Mouse (Mus musculus) left cerebral cortex, postnatal 10 days (tissue): ENCODE measurements around the gene C1qtnf1. TPM values are rescaled to one million over a fixed set of nuclear protein-coding genes. Genes with fewer than 3 reads are reported as not detected.
A peak's percentile ranks its signal among the peaks of the same experiment; 100 is the strongest.

Source experiments
- DNase-seq, 2 experiments: peaks; one replicate each; pipeline ENCODE4 v3.0.0; 2021 to 2022; ENCODE audit warnings: low spot score in 2 of 2, mixed read lengths in 1 of 2; ENCODE audit errors: extremely low spot score in 1 of 2
- intact Hi-C: fragments of 180-260 bp; cut with DNase I; formaldehyde crosslinking; loops from one replicate; pipeline ENCODE4 v1.15.1; 2025
- total RNA-seq, 2 experiments: library from RNA; stranded (reverse); gene quantifications; 2 replicates each; pipeline ENCODE4 v1.2.3; 2021

The C1qtnf1 gene
- total RNA-seq, 2 experiments from 2014 or later: 5.9 to 8.8 TPM

- intact Hi-C loops: loop anchor here (10.0 kb wide), 1 partner anchor 546 kb away; no protein-coding TSS in a partner anchor
Observed at GRCm38 (mm10) chr11:118428460-118428868, 461 bp downstream of the C1qtnf1 start.

GRCm38 (mm10) chr11:118428944-118429709 is 1.1 kb downstream of the C1qtnf1 start:
- intact Hi-C loops: loop anchor here (10.0 kb wide), 1 partner anchor 546 kb away; no protein-coding TSS in a partner anchor
- no peak for DNase-seq

More at GRCm38 (mm10) chr11:118428460-118428868, 461 bp downstream of the C1qtnf1 start:
- DNase-seq: no peak

- DNase-seq: no peak
- intact Hi-C loops: no loop called here
Observed at GRCm38 (mm10) chr11:118430291-118430885, 2.4 kb downstream of the C1qtnf1 start.

- intact Hi-C loops: no loop called here
Observed at GRCm38 (mm10) chr11:118431100-118431948, 3.3 kb downstream of the C1qtnf1 start.

GRCm38 (mm10) chr11:118433398-118433868 is 5.4 kb downstream of the C1qtnf1 start:
- DNase-seq: no peak
- intact Hi-C loops: no loop called here

More at GRCm38 (mm10) chr11:118431100-118431948, 3.3 kb downstream of the C1qtnf1 start:
- DNase-seq: no peak

GRCm38 (mm10) chr11:118434093-118434492 is 6.1 kb downstream of the C1qtnf1 start:
- DNase-seq: no peak
- intact Hi-C loops: no loop called here

GRCm38 (mm10) chr11:118436471-118436935 is 8.5 kb downstream of the C1qtnf1 start:
- intact Hi-C loops: no loop called here
- peak in 1 of 2 experiments; percentile 77 for DNase-seq

- DNase-seq: no peak
- intact Hi-C loops: no loop called here
Observed at GRCm38 (mm10) chr11:118438665-118439414, 10.8 kb downstream of the C1qtnf1 start.

GRCm38 (mm10) chr11:118442691-118443090 is 14.7 kb downstream of the C1qtnf1 start:
- intact Hi-C loops: no loop called here
- no peak for DNase-seq

- intact Hi-C loops: no loop called here
- DNase-seq: peak in 1 of 2 experiments; percentile 78
Observed at GRCm38 (mm10) chr11:118443201-118443970, 15.4 kb downstream of the C1qtnf1 start.

GRCm38 (mm10) chr11:118445843-118446242 is 17.8 kb downstream of the C1qtnf1 start:
- intact Hi-C loops: loop anchor here (5.0 kb wide), 2 partner anchors 46 to 291 kb away; no protein-coding TSS in a partner anchor

GRCm38 (mm10) chr11:118447346-118447745 is 19.3 kb downstream of the C1qtnf1 start:
- no peak for DNase-seq
- intact Hi-C loops: loop anchor here (5.0 kb wide), 2 partner anchors 45 to 290 kb away; no protein-coding TSS in a partner anchor

More at GRCm38 (mm10) chr11:118445843-118446242, 17.8 kb downstream of the C1qtnf1 start:
- DNase-seq: peak; percentile 61 to 63

GRCm38 (mm10) chr11:118448385-118448784 is 20.4 kb downstream of the C1qtnf1 start:
- intact Hi-C loops: loop anchor here (5.0 kb wide), 2 partner anchors 44 to 289 kb away; no protein-coding TSS in a partner anchor
- DNase-seq: peak in 1 of 2 experiments; percentile 41

GRCm38 (mm10) chr11:118451211-118451610 is 23.2 kb downstream of the C1qtnf1 start:
- no peak for DNase-seq
- intact Hi-C loops: no loop called here

- intact Hi-C loops: no loop called here
- no peak for DNase-seq
Observed at GRCm38 (mm10) chr11:118452955-118453354, 25.0 kb downstream of the C1qtnf1 start.

- intact Hi-C loops: no loop called here
- no peak for DNase-seq
Observed at GRCm38 (mm10) chr11:118453886-118454671, 26.1 kb downstream of the C1qtnf1 start.
